Mouse (Mus musculus) heart, adult 9 months (tissue): ENCODE measurements around the gene Stk33.
"Not testable (repeated sequence)": the region's sequence is repeated elsewhere in the genome, so short reads cannot be mapped to it uniquely, and the experiment has no call there.

Experiments
- DNase-seq, 2 experiments: peaks; one replicate each; pipeline ENCODE4 v3.0.0; 2022; ENCODE audit warnings: low spot score in 2 of 2

Gene Stk33

GRCm38 (mm10) chr7:109438781-109439591, at the start of gene Stk33:
TSS of gene Stk33 (minus strand) at chr7:109439081.
- peak; percentile 61 to 72 for DNase-seq

- DNase-seq = no peak
These were observed 45.3 kb upstream of the Stk33 start for GRCm38 (mm10) chr7:109484221-109484620.

GRCm38 (mm10) chr7:109480765-109481197, 41.9 kb upstream of the Stk33 start:
- peak; percentile 29 to 33 for DNase-seq

DNA sequence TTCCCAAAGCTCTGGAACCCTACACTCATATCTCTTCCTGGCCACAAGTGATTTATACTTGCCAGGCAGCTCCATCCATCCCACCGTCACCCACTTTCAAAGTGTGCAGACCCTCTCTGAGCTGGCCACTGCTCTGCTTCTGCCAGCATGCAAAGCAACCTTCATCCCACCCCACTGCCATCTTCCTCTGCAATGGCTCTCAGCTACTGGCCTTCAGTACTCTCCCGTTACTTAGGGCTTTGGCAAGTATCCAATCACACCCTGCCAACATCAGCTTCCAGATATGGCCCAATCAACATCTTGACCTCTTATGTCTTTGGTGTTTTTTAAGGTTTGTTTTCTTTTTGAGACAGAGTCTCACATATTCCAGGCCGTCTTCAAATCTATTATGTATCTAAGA, 39.0 kb upstream of the Stk33 start:
- DNase-seq = no peak

- no peak for DNase-seq
These were observed 31.8 kb upstream of the Stk33 start for GRCm38 (mm10) chr7:109470700-109471099.

DNA sequence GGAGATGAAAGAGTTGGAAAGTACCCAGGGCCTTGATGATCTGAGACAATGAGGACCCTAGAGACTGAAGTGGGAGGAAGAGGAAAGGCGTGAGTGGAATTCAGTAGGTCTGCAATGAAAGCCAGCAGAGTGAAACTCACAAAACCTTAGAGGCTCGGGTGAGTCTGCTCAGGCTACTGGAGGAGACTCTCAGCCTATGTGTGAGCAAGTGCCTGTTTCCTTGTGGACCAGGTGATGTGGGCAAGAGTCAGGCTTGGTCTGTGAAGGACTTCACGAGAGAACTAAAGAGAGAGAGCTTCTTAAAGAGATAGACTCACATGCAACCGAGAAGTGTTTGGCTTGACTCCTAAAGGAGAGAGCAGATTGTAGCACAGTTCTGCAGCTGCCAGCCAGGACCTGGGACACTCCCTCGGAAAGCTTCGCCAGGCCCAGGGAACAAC, 29.4 kb upstream of the Stk33 start:
- peak; percentile 40 to 62 for DNase-seq

- no peak for DNase-seq
These were observed 28.7 kb upstream of the Stk33 start for GRCm38 (mm10) chr7:109467591-109467990.

- DNase-seq = no peak
These were observed 21.8 kb upstream of the Stk33 start for GRCm38 (mm10) chr7:109460698-109461097.

GRCm38 (mm10) chr7:109456563-109456962, 17.7 kb upstream of the Stk33 start:
- DNase-seq = no peak

DNA sequence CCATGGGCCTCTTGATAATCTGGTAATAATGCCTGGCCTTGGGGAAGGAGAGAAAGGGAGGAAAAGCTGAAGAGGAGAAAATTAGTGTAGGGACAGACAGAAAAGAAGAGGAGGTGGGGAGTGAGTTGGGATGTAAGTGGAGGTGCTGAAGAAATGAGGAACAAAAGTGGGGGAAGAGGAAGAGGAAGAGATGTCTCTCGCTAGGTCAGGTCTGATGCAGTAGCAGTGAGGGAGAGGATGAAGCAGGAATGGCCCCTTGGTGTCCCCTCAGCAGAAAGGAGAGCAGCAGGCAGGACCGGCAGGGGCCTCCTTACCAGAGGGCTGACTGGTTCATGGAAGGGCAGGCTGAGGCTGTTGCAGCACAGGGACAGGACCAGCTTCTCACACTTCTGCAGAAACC, 16.9 kb upstream of the Stk33 start:
- no peak for DNase-seq

GRCm38 (mm10) chr7:109454856-109455255, 16.0 kb upstream of the Stk33 start:
- no peak for DNase-seq

- DNase-seq = no peak
These were observed 9.2 kb upstream of the Stk33 start for GRCm38 (mm10) chr7:109448060-109448459.

- peak in 1 of 2 experiments; percentile 20 for DNase-seq
These were observed 6.1 kb upstream of the Stk33 start for GRCm38 (mm10) chr7:109445012-109445411.

DNA sequence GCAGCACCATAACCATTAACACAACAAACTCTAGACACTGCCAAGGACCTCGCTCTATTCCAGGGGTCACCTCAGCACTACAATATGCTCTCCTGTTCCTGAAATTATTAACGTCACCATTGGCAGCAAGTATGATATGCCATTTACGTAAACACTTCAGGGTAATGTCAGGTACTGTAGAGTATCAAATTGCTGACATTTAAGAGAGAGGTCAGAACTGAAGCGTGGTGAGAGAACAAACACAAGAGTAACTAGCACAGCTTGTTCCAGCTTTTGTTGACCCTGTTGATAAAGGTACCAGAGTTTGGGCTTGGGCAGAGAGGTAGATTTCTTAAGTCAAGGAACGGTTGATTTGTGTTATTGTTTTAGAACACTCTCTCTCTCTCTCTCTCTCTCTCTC, 3.9 kb upstream of the Stk33 start:
- DNase-seq = no peak

DNA sequence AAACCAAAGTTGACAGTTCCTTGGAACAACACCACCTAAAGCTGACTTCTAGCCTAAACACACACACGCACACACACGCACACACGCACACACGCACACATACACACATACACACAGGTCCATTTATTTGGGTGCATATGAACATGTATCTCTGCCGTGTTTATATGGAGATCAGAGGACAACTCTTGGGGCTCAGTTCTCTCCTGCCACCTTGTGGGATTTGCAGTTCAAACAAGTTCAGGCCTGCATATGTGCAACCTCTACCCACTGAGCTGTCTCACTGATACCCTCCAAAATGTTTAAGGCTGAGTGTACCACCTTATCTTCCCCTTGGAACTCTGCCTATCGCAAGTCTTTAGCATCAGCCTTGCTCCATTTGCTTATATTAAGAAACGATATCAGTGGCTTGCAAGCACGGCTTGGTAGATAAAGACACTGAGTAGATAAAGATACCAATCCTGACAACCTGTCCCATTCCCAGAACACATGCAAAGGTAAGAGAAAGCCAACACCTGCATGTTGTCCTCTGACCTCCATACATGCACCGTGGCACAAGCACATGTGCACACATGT, 1.9 kb upstream of the Stk33 start:
- DNase-seq = no peak

DNA sequence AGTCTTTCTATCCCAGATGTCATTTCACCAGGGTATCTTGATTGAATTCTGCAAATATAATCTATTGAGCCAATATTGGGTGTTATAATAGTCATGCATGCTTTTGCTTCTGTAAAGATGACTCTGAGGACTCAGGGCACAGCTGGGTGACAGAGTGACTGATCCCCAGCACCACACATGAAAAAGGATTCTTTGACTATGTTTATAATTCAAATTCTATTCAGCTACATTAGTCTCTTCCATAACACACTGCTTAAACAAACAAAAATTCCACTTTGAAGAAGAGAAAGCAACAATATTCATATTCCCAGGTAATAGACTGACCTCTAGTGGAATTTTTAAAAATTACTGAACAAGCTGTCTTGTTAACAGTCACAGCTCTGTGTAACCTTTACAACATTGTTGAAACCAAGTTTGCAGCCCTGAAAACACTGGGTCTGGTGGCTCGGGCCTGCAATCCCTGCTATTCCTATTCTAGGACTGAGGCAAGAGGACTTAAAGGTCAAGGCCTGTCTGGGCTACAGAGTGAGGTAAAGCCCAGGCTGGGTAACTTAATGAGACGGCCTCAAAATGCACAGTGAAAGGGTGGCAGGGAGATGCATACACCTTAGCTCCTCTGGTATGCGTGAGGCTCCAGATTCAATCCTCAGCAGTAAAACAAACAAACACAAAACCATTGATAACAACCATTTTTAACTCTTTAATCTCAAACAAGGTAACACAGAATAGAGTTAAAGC, 14.3 kb downstream of the Stk33 start:
- DNase-seq = no peak

DNA sequence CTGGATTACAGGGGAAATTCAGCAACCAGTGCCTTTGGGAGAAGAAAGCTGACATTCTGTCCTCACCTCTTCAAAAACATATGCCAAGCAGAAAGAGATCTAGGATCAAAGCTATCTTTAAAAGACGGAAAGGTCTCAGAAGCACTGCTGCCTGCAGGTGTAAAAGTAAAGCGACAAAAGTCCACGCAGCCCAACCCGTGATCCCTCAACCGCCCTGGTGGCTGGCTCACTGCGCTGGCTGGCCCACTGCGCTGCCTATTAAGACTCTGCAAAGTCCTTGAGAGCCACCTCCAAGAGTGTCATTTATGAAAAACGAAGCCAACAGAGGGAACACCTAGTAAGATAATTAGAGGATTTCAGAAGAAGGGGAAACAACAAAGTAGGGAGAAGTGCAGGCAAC, 16.1 kb downstream of the Stk33 start:
- DNase-seq = no peak

DNA sequence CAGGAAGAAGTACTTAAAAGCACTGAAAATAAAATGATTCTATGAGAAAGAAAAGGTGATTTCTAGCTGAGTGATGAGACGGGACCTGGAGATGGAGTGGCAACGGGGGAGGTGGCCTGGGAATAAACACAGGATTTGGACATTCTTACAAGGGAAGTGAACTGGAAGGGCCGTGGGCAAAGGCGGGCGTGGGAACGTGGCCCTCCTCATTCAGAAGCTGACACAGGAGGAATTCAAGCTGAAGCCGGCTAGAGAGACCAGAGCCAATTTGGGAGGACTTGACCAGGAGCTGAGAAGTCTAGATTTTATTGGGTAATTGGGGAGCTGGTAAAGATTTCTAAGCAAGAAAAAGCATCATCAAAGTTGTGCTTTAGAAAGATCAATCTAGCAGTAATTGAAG, 33.4 kb downstream of the Stk33 start:
- DNase-seq = no peak

DNA sequence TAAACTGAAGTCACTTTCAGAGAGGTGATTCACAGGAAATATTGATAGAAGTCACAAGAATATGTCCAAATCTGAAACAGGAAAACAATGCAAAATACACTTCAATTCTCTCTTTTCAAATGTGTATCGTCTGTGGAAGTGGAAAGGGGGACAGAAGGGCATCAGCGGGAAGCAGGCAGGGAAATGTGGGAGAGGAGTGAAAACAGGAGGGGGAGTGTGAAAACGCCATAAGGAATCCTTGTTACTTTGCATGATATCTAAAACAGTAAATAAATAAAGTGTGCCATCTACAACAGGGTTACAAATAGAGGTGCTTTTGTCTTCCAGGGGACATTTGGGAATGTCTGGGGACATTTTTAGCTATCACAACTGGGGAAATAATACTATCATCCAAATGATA, 39.6 kb downstream of the Stk33 start:
- no peak for DNase-seq

DNA sequence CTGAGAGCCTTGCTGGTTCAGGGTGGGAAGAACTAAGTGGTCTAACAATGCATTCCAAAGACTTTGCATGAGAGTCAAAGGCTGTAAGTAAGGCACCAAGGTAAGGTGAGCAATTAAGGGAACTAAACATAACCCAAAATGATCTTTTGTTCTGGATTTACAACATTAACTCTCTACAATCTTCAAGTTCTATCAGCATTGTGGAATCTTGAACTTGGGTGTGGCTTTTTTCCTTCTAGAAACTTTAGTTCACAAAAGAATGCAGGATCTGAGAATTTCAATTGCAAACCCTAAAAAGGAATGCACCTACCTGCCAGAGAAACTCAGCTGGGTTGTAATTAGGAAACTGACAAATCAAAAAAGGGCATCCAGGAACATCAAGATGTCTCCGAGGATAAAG, 57.8 kb downstream of the Stk33 start:
- no peak for DNase-seq

- DNase-seq = not testable (repeated sequence)
These were observed 65.3 kb downstream of the Stk33 start for GRCm38 (mm10) chr7:109373556-109373955.

DNA sequence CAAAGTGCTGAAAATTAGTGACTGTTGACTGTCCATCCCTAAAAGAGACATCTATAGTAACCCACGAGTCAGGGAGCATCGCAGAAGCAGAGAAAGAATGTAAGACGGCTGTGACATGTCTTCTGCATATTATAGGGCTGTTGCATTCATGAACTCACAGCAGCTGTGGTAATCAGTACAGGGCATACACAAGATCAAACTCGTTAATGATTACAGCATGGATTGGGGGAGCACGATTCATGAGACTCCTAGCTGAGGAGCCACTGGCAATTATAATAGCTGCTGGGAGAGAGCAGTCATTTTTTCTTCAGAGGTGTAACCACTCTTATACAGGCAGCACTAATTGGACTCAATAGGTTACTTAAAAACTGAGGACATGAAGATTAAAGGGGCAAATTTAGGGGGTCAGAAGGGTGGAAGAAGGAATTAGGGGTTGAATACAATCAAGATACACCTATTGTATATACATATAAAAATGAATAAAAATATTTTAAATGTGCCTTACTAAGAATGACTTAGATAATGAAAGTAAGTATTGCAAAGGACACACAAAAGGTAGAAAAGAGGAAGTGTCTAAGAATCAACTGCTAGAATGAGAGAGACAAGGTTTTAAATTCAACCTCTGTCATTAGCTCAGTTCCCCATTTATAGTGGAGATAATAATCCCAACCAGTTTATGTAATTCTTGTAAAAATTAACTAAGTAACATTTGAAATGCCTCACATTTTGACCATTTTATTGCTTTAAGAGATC, 80.3 kb downstream of the Stk33 start:
- DNase-seq = no peak
